Mouse (Mus musculus) adrenal gland, postnatal 4 days (tissue): ENCODE results near the gene Pmm2. TPM values are rescaled to one million over a fixed set of nuclear protein-coding genes. Genes with fewer than 3 reads are reported as not detected.

Experiments used
- DNase-seq, 2 experiments: peaks; one replicate each; pipeline ENCODE4 v3.0.0; 2021 to 2022; ENCODE audit warnings: low spot score in 2 of 2, mixed read lengths in 2 of 2
- microRNA-seq: library from miRNA; unstranded; fragments of <30 nt; microRNA quantifications from one replicate; pipeline ENCODE4 v1.2.0, GENCODE M21; 2021
- total RNA-seq, 2 experiments: library from RNA; stranded (reverse); gene quantifications; 2 replicates each; pipeline ENCODE4 v1.2.3; 2021

Pmm2 gene
- total RNA-seq, 2 experiments from 2014 or later, result 78.2 to 82.1 TPM

DNA sequence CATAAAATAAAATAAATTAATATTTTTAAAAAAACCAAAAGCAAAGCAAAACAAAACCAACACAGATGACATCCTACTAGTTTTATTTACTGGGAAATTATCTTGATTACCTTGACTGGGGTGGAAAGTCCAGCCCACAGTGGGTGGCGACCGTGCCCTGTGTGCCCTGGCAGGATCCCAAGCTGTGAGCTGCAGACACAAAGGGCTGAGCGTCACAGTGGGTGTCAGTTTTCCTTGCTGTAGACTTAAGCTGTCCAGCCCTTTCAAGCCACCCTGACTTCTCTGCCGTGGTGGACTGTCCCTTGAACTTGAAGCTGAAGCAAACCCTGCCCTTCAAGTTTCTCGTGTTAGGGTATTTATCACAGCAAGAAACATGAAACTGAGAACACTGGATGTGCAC lies 40.6 kb downstream of the Pmm2 start:
- no peak for DNase-seq

DNA sequence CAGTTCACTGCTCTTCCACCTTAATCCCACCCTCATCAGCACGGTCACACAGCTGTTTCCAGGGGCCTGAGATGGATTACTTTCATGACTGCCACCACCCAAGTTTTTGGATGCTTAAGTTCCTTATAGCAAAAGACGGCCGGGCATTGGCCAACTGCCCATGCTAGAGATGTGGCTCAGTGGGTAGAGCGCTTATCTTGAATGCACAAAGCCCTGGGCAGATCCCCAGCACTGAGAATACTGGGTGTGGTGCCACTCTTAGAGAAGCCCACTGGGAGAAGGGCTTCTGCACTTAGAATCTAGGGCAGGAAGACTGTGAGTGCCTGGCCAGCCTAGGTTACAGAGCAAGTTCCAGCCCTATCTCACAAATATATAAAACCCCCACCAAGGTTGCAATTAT lies 41.2 kb downstream of the Pmm2 start:
- no peak for DNase-seq

DNA sequence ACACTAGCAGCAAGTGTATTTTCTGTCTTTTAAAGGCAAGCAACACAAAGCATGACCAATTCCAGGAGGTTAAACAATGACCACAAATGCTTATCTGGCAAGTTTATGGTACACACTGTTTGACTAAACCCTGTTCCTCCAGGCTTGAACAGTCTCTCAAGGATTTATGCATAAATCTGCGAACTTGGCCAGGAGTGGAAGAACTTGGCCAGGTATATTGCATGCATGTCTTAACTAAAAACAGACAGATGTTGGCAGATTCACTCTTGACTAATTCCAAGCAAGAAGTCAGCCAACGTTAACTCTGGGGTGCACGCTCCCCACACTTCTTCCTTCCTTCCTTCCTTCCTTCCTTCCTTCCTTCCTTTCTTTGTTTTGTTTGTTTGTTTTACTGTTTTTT lies 42.3 kb downstream of the Pmm2 start:
- DNase-seq, result no peak

DNA sequence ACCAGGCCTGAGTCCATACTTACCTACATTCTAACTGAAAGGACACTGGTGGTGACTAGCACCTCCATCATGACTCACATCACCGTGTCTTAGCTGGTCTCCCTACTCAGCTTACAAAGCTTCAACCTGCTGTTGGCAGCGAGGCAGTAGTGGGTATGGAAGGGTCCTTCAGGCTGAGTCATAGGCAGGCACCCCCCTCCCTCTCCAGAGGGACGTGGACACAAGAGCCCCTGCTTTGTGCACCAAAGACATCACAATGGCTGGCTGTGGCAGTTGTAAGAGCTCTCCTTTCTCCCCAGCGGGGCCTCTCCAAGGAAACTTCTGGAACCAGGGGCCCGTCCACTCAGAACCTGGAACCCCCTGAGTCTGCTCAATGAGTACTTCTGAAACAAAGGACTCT lies 43.0 kb downstream of the Pmm2 start, which contains the start of gene Gm5767:
TSS of gene Gm5767 (plus strand) at position 301 of the 400 bp plus-strand sequence.
- DNase-seq, result no peak

DNA sequence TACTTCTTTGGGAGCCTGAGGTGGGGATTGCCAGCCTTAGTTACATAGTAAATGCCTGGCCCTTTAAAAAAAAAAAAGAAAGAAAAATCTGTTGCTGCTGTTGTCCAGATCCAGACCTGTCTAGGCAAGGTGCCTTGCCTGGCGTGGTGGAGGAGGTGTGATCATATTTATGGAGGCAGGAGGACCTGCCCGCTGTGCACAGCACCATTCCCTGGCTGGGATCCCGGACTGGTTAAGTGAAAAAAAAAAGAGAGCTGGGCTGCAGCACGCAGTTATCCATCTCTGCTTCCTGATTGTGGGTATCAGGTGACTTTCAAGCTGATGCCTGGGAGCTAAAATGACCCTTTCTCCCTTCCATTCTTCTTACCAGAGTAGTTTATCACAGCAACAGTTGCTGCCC lies 47.6 kb downstream of the Pmm2 start:
- no peak for DNase-seq

DNA sequence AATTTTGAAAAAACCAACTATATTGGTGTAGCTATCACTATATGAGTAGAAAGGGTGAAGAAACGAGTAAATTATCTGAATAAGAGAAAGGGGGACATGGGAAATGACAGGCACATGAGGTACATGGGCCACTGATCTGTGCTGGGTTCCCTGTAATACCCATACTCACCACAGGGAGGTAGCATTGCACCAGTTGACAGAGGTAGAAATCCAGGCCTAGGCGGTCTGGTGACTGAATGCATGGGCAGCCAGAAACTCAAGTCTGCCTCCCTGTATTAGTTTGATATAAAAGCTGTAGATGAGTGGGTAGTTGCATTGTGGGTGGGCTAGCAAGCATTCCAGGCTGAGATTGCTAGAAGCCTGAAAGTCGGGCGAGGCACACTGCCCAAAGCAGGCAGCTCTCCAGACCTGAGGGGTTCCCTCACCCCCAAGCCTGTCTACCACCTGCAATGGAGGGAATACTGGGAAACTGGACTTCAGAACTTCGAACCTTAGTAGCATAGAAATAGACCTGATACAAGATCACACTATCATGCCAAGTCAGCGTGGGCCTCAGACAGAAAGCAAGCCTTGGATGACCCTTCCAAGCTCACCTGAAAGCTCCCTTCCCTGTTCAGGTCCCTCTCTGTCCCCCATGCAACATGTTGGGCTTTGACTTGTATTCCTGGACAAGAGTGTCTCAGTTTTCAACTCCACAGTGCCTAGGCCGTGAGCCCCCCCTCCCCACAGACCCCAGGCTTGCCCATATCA lies 48.8 kb downstream of the Pmm2 start:
- DNase-seq, result peak in 1 of 2 experiments; percentile 63

DNA sequence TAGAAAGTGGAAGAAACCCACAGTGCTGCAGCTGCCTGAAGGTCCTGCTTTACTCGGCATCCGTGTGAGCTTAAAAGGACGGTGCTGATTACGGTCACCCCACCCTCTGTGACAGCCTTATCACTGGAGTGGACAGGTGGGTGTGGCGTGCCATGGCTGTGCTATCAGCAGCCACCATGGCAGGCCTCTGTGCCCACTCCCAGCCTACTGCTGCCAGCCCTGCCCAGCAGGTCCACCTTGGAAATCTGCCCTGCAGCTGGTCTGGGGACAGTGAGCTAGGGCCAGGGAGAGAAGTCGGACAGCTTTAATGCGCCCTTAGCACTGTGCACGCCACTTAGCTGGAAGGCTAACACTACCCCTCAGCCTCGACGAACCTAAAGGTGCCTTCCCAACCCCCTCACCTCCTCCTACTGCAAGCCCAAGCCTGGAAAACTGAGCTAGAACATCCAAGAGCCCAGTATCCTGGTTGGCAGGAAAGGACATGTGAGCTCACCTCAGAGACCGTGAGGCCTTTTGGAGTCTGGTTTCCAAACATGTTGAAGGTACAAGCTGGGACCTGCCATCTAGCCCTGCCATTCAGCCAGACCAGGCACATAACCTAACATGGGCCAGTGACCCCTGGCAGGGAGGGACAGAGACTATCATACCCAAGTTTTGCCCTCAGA lies 49.5 kb downstream of the Pmm2 start:
- DNase-seq, result no peak

DNA sequence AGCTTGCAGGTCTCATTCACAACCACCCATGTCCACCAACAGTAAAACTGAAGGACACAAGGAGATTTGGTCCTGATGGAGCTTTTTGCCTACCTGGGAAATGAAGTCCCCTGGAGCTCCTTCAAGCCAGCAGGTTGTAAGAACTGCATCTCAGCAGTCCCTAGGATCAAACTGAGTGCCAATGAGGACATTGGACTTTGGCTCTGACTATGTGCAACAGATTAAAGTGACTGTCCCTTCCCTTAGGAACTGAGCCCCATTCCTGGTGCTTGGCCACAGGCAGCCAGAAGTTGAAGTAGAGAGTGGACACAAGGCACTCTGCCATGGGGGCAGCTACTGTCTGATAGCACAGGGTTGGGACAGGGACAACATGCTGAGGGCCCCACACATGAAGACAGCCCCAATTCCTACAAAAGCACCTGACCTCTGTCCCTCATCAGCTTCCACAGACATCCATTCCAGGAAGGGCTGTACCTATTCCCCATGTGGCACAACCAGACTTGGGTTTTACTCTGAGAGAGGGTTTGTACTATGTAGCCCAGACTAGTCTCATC lies 50.2 kb downstream of the Pmm2 start:
- no peak for DNase-seq

DNA sequence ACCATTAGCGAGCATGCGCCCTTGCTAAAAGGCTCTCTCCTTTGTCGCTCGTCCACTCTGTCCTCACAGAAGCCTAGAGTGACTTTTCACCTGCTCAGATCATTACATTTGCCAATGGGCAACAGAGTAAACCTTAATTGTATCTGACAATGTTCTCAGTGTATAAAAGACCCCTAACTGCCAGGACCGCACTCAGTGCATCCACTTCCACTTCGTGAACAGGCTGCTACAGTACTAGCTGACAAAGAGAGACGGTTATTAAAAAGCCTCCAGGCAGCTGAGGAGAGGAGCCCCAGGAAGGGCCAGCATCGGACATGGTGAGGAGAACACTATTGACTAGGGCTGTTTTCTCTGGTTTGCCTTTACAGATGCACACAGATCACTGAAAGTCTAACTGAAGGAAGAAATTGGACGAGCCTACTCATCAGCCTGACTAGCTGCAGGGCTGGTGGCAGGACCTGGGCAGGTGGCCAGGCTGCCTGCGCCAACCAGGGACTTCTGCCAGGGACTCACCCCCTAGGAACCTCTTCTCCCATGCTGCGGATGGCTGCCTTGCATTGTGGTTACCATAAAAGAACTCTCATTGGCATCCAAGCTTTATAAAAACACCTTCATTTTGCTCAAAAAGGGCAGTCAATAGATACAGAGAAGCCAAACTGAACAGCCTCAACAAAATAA lies 52.6 kb downstream of the Pmm2 start:
- no peak for DNase-seq

DNA sequence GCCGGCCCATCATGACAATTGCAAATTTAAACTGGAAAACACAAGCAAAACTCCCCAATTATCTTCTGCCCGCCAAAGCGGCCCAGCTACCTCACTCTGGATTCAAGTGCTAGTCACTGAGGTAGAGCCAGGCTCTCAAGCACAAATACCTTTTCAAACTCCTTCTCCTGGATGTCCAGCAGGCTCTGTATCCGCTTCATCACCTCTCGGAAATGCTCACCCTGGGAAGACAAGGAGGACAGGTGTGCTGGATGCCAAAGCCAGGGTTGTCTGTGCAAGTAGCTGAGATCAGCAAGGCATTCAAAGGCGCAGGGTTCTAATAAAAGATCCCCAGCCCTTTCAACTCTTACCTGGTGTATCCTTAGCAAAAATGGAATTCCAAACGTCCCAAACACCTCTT lies 53.7 kb downstream of the Pmm2 start:
- no peak for DNase-seq

DNA sequence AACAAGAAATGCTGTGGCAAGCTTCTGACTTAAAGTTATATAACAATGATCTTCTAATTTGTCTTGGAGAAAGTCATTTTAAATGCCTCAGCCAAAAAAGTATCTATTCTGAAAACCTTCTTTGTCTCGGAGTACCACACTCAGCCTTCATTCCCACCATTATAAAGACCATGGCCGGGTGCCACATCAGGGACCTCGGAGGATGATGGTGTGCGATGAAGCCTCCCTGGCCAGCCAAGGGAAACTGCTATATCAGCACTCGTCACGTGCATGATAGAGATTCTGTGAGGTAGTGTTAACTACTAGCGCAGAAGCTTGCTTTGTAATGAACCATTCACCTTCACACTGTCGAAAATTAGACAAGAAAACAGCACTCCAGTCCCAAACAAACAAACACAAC lies 62.1 kb downstream of the Pmm2 start:
- DNase-seq, result no peak

DNA sequence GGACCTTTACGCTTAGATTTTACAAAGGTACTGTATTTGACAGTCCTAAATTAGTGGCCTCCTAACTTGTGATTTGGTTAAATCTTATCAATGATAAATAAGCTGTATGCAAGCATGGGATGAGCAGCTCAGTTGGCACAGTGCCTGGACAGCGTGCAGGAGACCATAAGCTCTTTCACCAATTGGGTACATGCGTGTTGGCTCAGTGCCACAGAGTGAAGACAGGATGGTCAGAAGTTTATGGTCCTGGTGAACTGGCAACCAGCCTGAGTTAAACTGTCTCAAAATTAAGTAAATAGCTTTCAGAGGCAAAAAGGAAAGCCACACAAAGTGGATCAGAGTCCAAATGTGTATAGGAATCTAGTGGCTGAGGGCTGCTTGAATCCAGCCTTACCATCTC lies 63.1 kb downstream of the Pmm2 start:
- no peak for DNase-seq

DNA sequence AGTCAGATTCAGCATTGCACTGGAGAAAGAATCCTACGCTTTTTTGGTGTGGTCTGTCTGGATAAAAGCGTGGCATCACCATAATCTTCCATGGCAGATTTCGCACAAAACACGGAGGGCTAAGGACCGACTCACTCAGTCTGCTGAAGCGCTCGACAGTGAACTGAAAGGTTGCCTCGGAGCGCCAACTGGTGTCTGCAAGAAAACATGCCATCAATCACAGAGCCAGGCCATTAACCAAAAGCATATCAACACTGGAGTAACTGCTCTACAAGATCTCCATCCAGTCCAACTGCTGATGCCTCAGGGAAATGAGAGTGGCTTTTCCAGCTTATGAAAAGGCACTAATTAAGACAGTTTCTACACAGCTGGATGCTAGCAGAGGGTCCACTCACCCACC lies 74.5 kb downstream of the Pmm2 start:
- no peak for DNase-seq

Small RNA genes lying within 50 kb of the gene (microRNA-seq; reads per million reads assigned to microRNA genes)
- not detected for gene Gm22137

Other genes starting within 250 kb of the Pmm2 start
- under 1 TPM in 1 of 2 experiments, not detected in 1; 0.23 TPM for gene Tmem114, start 212.5 kb upstream of the Pmm2 start, total RNA-seq
- 10 to 100 TPM; 28.6 to 31.2 TPM for gene Mettl22, start 166.9 kb upstream of the Pmm2 start, total RNA-seq
- gene Abat, start 124.2 kb upstream of the Pmm2 start, total RNA-seq, result 10 to 100 TPM; 41.8 TPM
- 10 to 100 TPM; 18.2 to 20.8 TPM for gene Tmem186, start within 50 bp of the Pmm2 start, total RNA-seq
- gene Carhsp1, start 34.5 kb downstream of the Pmm2 start, total RNA-seq, result 10 to 100 TPM; 78.2 to 81.1 TPM
- not detected for gene Gm5767, start 43.1 kb downstream of the Pmm2 start, total RNA-seq
- gene Usp7, start 154.6 kb downstream of the Pmm2 start, total RNA-seq, result 100 to 1,000 TPM; 142 to 178 TPM
- gene 1810013L24Rik, start 192.4 kb downstream of the Pmm2 start, total RNA-seq, result 10 to 100 TPM; 80.3 to 82.8 TPM